Mouse (Mus musculus): ENCODE results near the gene Krt86. TPM values are rescaled to one million over a fixed set of nuclear protein-coding genes. Genes with fewer than 3 reads are reported as not detected.
A peak's percentile ranks its signal among the peaks of the same experiment; 100 is the strongest.
"Not testable (repeated sequence)": the region's sequence is repeated elsewhere in the genome, so short reads cannot be mapped to it uniquely, and the experiment has no call there.

Krt86 gene
- polyA plus RNA-seq, 1 experiment from 2014 or later: not detected

- no peak overlapping the region for H3K4me2 ChIP-seq (replicated peaks; ENCODE audit: low read depth, low read length)
- H3K9me3 ChIP-seq (ENCODE audit: control insufficient read depth, low read length): no peaks in the 10 kb centered on the region
- DNase-seq (ENCODE audit: low spot score) (no peak), ATAC-seq (ENCODE audit: low FRiP score) (no peak)
- H3K27ac ChIP-seq (ENCODE audit: low read depth, low read length): no peak overlapping the region
- no peaks in the 10 kb centered on the region for H3K4me1 ChIP-seq (replicated peaks; ENCODE audit: control insufficient read depth, insufficient read depth, low read length)
- H3K36me3 ChIP-seq (ENCODE audit: control insufficient read depth, insufficient read depth, low read length): no peaks in the 10 kb centered on the region
- WGBS: 84% methylated on average over 8 of the region's 8 CpGs
- H3K27me3 ChIP-seq (ENCODE audit: control insufficient read depth, insufficient read depth, low read length): no peaks in the 10 kb centered on the region
- H3K9ac ChIP-seq (ENCODE audit: low read depth, low read length): no peak overlapping the region
- no peak overlapping the region for H3K4me3 ChIP-seq (ENCODE audit: low read depth, low read length)
These were observed 22.0 kb downstream of the Krt86 start for GRCm38 (mm10) chr15:101495266-101495665.

GRCm38 (mm10) chr15:101497181-101497580 lies 23.9 kb downstream of the Krt86 start:
- Histone ChIP-seq H3K36me3 (ENCODE audit: control insufficient read depth, insufficient read depth, low read length) (no peaks in the 10 kb centered on the region), H3K4me3 (ENCODE audit: low read depth, low read length) (no peak overlapping the region), H3K9me3 (ENCODE audit: control insufficient read depth, low read length) (no peaks in the 10 kb centered on the region), H3K4me1 (replicated peaks; ENCODE audit: control insufficient read depth, insufficient read depth, low read length) (no peaks in the 10 kb centered on the region), H3K9ac (ENCODE audit: low read depth, low read length) (no peak overlapping the region), H3K4me2 (replicated peaks; ENCODE audit: low read depth, low read length) (no peak overlapping the region), H3K27me3 (ENCODE audit: control insufficient read depth, insufficient read depth, low read length) (no peaks in the 10 kb centered on the region), H3K27ac (ENCODE audit: low read depth, low read length) (no peak overlapping the region)
- 65% methylated on average over 2 of the region's 2 CpGs for WGBS
- DNase-seq (ENCODE audit: low spot score) (peak; percentile 31), ATAC-seq (ENCODE audit: low FRiP score) (no peak)

GRCm38 (mm10) chr15:101506896-101507758 lies 33.8 kb downstream of the Krt86 start:
- DNase-seq (ENCODE audit: low spot score) (no peak), ATAC-seq (ENCODE audit: low FRiP score) (no peak)
- Histone ChIP-seq H3K9me3 (ENCODE audit: control insufficient read depth, low read length) (no peaks in the 10 kb centered on the region), H3K9ac (ENCODE audit: low read depth, low read length) (no peak overlapping the region), H3K36me3 (ENCODE audit: control insufficient read depth, insufficient read depth, low read length) (no peaks in the 10 kb centered on the region), H3K4me3 (ENCODE audit: low read depth, low read length) (no peak overlapping the region), H3K4me1 (replicated peaks; ENCODE audit: control insufficient read depth, insufficient read depth, low read length) (no peaks in the 10 kb centered on the region), H3K27me3 (ENCODE audit: control insufficient read depth, insufficient read depth, low read length) (no peaks in the 10 kb centered on the region), H3K4me2 (replicated peaks; ENCODE audit: low read depth, low read length) (no peak overlapping the region), H3K27ac (ENCODE audit: low read depth, low read length) (no peak overlapping the region)
- WGBS: 56% methylated on average over 14 of the region's 14 CpGs

GRCm38 (mm10) chr15:101508247-101508646 lies 35.0 kb downstream of the Krt86 start:
- no peak overlapping the region for H3K4me2 ChIP-seq (replicated peaks; ENCODE audit: low read depth, low read length)
- H3K27me3 ChIP-seq (ENCODE audit: control insufficient read depth, insufficient read depth, low read length): no peaks in the 10 kb centered on the region
- no peak overlapping the region for H3K9ac ChIP-seq (ENCODE audit: low read depth, low read length)
- H3K27ac ChIP-seq (ENCODE audit: low read depth, low read length): no peak overlapping the region
- H3K4me1 ChIP-seq (replicated peaks; ENCODE audit: control insufficient read depth, insufficient read depth, low read length): no peaks in the 10 kb centered on the region
- no peaks in the 10 kb centered on the region for H3K9me3 ChIP-seq (ENCODE audit: control insufficient read depth, low read length)
- H3K36me3 ChIP-seq (ENCODE audit: control insufficient read depth, insufficient read depth, low read length): no peaks in the 10 kb centered on the region
- DNase-seq (ENCODE audit: low spot score) (no peak), ATAC-seq (ENCODE audit: low FRiP score) (no peak)
- H3K4me3 ChIP-seq (ENCODE audit: low read depth, low read length): no peak overlapping the region
- WGBS: 79% methylated on average over 9 of the region's 9 CpGs

GRCm38 (mm10) chr15:101517161-101517560 lies 43.9 kb downstream of the Krt86 start, which contains the start of gene Gm49425:
TSS of gene Gm49425 (minus strand) at chr15:101517261.
- ATAC-seq (ENCODE audit: low FRiP score); H3K9me3 ChIP-seq (ENCODE audit: control insufficient read depth, low read length): not testable (repeated sequence)
- 77% methylated on average over 2 of the region's 2 CpGs for WGBS

GRCm38 (mm10) chr15:101519792-101520191 lies 46.5 kb downstream of the Krt86 start:
- WGBS: 11% methylated on average over 2 of the region's 2 CpGs
- ATAC-seq (ENCODE audit: low FRiP score) (no peak), DNase-seq (ENCODE audit: low spot score) (peak; percentile 86)
- H3K27ac ChIP-seq (ENCODE audit: low read depth, low read length): no peak overlapping the region
- no peaks in the 10 kb centered on the region for H3K27me3 ChIP-seq (ENCODE audit: control insufficient read depth, insufficient read depth, low read length)
- H3K4me2 ChIP-seq (replicated peaks; ENCODE audit: low read depth, low read length): no peak overlapping the region
- no peak overlapping the region for H3K9ac ChIP-seq (ENCODE audit: low read depth, low read length)
- no peak overlapping the region for H3K4me3 ChIP-seq (ENCODE audit: low read depth, low read length)
- no peaks in the 10 kb centered on the region for H3K4me1 ChIP-seq (replicated peaks; ENCODE audit: control insufficient read depth, insufficient read depth, low read length)
- H3K36me3 ChIP-seq (ENCODE audit: control insufficient read depth, insufficient read depth, low read length): no peaks in the 10 kb centered on the region
- no peaks in the 10 kb centered on the region for H3K9me3 ChIP-seq (ENCODE audit: control insufficient read depth, low read length)

More at GRCm38 (mm10) chr15:101517161-101517560, 43.9 kb downstream of the Krt86 start, which contains the start of gene Gm49425:
- not testable (repeated sequence) for H3K27ac ChIP-seq (ENCODE audit: low read depth, low read length); H3K9ac ChIP-seq (ENCODE audit: low read depth, low read length); H3K4me3 ChIP-seq (ENCODE audit: low read depth, low read length); DNase-seq (ENCODE audit: low spot score); H3K36me3 ChIP-seq (ENCODE audit: control insufficient read depth, insufficient read depth, low read length); H3K4me1 ChIP-seq (replicated peaks; ENCODE audit: control insufficient read depth, insufficient read depth, low read length); H3K4me2 ChIP-seq (replicated peaks; ENCODE audit: low read depth, low read length); H3K27me3 ChIP-seq (ENCODE audit: control insufficient read depth, insufficient read depth, low read length)

- 81% methylated on average over 4 of the region's 4 CpGs for WGBS
- Histone ChIP-seq H3K4me1 (replicated peaks; ENCODE audit: control insufficient read depth, insufficient read depth, low read length) (no peaks in the 10 kb centered on the region), H3K36me3 (ENCODE audit: control insufficient read depth, insufficient read depth, low read length) (no peaks in the 10 kb centered on the region), H3K27me3 (ENCODE audit: control insufficient read depth, insufficient read depth, low read length) (no peaks in the 10 kb centered on the region), H3K27ac (ENCODE audit: low read depth, low read length) (no peak overlapping the region), H3K4me3 (ENCODE audit: low read depth, low read length) (no peak overlapping the region), H3K9ac (ENCODE audit: low read depth, low read length) (no peak overlapping the region), H3K4me2 (replicated peaks; ENCODE audit: low read depth, low read length) (no peak overlapping the region), H3K9me3 (ENCODE audit: control insufficient read depth, low read length) (no peaks in the 10 kb centered on the region)
- no peak for ATAC-seq (ENCODE audit: low FRiP score)
- no peak for DNase-seq (ENCODE audit: low spot score)
These were observed 49.4 kb downstream of the Krt86 start for GRCm38 (mm10) chr15:101522556-101523232.

Data from hindbrain, embryonic 11.5 days (tissue).